Mouse (Mus musculus) pancreas, adult 10 weeks (tissue): ENCODE data around the gene Nucb1. TPM values are rescaled to one million over a fixed set of nuclear protein-coding genes. Genes with fewer than 3 reads are reported as not detected.

Experiments used
- polyA plus RNA-seq: library from polyadenylated mRNA; stranded (reverse); fragments of 350-450 nt; fragmentation: Illumina TruSeq; extraction: RNeasy Lipid Tissue Mini Kit (QIAGEN cat#74804); gene quantifications from one replicate; pipeline ENCODE4 v1.2.3, GENCODE M21; 2015; ENCODE audit warnings: low read depth, low replicate concordance; ENCODE audit not compliant: insufficient read depth

Gene Nucb1
- polyA plus RNA-seq = 43.0 TPM

GRCm38 (mm10) chr7:45509912-45510787 lies at the start of gene Nucb1:
TSS of gene Nucb1 (minus strand) at chr7:45510406.

DNA sequence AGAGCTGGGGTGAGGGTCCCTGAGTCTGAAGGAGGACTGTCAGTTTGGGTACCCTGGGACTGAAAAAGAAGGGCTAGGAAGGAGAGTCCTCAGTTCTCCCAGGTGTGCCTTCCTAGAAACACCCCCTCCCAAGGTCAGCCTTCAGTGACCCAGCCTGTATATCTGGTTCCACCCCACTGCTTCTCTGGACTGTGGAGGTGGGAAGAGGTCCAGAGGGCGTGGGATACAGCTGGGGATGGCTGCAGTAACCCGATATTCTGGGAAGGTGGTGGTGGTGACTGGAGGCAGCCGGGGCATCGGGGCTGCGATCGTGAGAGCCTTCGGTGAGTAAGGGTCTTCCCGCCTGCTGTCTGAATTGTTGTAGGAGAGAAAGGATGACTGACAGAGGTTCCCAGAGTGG lies 44.5 kb upstream of the Nucb1 start, which contains the start of gene Hsd17b14:
Gene Hsd17b14 (plus strand): TSS at position 150 of the 400 bp plus-strand sequence.

GRCm38 (mm10) chr7:45525809-45526473 lies 15.7 kb upstream of the Nucb1 start, which contains the start of the genes Ppp1r15a and Plekha4:
TSS of gene Ppp1r15a (minus strand) at chr7:45526268.
TSS of gene Plekha4 (plus strand) at chr7:45526330.

GRCm38 (mm10) chr7:45488293-45489204 lies 21.7 kb downstream of the Nucb1 start, which contains the start of gene Dhdh:
TSS of gene Dhdh (minus strand) at chr7:45488805.

GRCm38 (mm10) chr7:45486761-45487415 lies 23.3 kb downstream of the Nucb1 start, which contains the start of gene Gm45808:
TSS of gene Gm45808 (minus strand) at chr7:45486811.

DNA sequence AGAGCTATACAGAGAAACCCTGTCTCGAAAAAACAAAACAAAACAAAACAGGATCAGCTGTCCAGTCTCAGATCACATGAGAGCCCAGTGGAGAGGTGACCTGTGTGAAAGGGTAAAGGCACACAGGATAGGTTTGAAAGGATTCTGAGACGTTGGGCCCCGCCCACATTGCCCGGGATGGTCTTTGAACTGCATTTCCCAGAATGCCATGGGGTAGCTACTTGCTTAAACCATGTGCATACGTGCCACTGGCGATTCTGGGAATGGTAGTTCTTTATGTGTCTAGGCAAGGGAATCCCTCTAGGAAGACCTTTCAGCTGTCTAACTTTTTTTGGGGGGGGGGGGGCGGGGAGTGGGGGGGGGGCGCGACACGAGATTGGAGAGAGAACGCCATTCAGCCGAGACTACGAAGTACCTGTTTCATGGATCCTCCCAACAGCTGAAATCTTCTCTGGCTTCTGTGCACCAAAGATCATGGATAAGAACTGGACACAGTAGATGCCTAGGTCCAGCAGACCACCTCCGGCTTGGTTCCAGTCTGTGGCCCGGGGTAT lies 28.8 kb downstream of the Nucb1 start, which contains the start of gene Tulp2:
Gene Tulp2 (plus strand): TSS at position 504 of the 554 bp plus-strand sequence.

DNA sequence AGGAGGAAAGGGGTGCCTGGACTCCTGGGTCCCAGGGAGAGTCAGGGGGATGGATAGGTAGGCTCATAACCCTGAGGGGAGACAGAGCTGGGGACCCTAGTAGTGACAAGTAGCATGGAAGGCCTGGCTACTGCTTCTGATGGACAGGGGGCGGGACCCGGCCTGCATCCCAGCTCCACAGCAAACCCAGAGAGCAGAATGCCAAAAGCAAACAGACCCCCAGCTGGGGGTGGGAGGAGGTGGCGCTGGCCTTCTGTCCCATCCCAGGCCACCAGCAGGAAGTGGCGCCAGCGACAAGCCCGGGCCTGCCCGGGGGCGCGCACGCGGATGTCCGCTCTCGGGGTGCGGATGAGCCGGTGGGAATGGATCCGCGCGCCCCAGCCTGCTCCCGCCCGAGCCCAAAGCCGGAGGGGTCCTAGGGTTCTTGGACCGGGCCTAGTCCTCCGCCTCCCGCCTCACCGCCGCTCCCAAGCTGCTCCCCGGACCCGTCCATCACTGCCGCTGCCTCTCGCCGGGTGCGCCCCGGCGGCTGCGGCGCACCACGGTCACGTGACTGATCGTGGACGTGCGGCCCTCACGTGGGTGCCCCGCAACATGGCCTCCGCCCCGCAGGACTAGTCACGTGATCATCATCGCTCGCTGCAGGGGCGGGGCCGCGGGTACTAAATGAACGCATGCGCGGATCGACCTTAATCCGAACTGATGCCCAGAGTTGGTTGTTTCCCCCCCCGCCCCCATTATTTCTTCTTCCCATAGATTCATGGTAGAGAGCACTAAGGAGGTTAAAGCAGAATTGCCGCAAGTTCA lies 43.7 kb downstream of the Nucb1 start, which contains the start of gene Bax:
Gene Bax (minus strand): TSS at position 616 of the 807 bp plus-strand sequence.

DNA sequence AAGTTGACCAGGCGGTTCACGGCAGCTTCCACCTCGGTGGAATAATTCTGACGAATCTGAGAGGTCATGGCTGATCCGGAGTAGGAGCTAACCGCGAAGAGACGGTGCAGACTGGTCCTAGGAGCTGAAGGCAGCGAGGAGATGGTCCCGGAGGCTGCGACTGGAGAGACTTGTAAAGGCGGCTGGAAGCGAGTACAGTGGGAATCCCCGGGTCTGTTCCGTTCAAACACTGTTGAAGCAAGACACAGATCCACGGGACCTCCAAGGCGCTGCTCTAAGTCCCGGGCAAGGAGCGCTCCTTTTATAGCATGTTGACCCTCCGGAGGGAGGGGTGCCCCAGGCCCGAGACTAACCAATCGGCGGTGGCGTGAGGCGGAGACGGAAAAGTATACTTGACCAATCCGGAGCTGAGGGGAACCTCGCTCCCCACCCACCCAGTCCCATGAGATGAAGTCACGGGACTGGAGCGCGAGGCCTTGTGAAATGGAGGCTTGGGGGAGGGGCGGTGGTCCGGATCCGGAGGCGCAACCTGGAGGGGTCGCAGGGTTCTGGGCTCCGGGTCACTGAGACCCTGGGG lies 50.6 kb downstream of the Nucb1 start, which contains the start of gene Ftl1:
Gene Ftl1 (minus strand): TSS at position 321 of the 577 bp plus-strand sequence.

Other genes starting within 250 kb of the Nucb1 start
- not detected for gene Slc6a21, start 232.9 kb downstream of the Nucb1 start, polyA plus RNA-seq
- gene Trpm4, start 176.6 kb downstream of the Nucb1 start, polyA plus RNA-seq = 15.2 TPM
- gene Hrc, start 175.1 kb downstream of the Nucb1 start, polyA plus RNA-seq = 0.89 TPM
- gene Ppfia3, start 143.4 kb downstream of the Nucb1 start, polyA plus RNA-seq = 0.92 TPM
- 4.4 TPM for gene Lin7b, start 139.8 kb downstream of the Nucb1 start, polyA plus RNA-seq
- 230 TPM for gene Snrnp70, start 114.7 kb downstream of the Nucb1 start, polyA plus RNA-seq
- not detected for gene Kcna7, start 104.8 kb downstream of the Nucb1 start, polyA plus RNA-seq
- gene Ntf5, start 96.7 kb downstream of the Nucb1 start, polyA plus RNA-seq = not detected
- gene Lhb, start 89.6 kb downstream of the Nucb1 start, polyA plus RNA-seq = not detected
- 3.9 TPM for gene Gys1, start 75.6 kb downstream of the Nucb1 start, polyA plus RNA-seq
- 11.0 TPM for gene Ruvbl2, start 72.3 kb downstream of the Nucb1 start, polyA plus RNA-seq
- gene Ftl1, start 50.5 kb downstream of the Nucb1 start, polyA plus RNA-seq = 893 TPM
- 42.0 TPM for gene Bax, start 43.5 kb downstream of the Nucb1 start, polyA plus RNA-seq
- 1.5 TPM for gene Tulp2, start 28.5 kb downstream of the Nucb1 start, polyA plus RNA-seq
- gene Gm45808, start 23.6 kb downstream of the Nucb1 start, polyA plus RNA-seq = not detected
- 2.1 TPM for gene Dhdh, start 21.6 kb downstream of the Nucb1 start, polyA plus RNA-seq
- gene Ppp1r15a, start 15.9 kb upstream of the Nucb1 start, polyA plus RNA-seq = 14.2 TPM
- 3.5 TPM for gene Plekha4, start 15.9 kb upstream of the Nucb1 start, polyA plus RNA-seq
- gene Hsd17b14, start 44.5 kb upstream of the Nucb1 start, polyA plus RNA-seq = not detected
- gene Bcat2, start 59.7 kb upstream of the Nucb1 start, polyA plus RNA-seq = 127 TPM
- gene Fgf21, start 105.1 kb upstream of the Nucb1 start, polyA plus RNA-seq = 41.8 TPM
- 4.9 TPM for gene Fut1, start 106.9 kb upstream of the Nucb1 start, polyA plus RNA-seq
- 2.0 TPM for gene Izumo1, start 111.4 kb upstream of the Nucb1 start, polyA plus RNA-seq
- gene Rasip1, start 117.1 kb upstream of the Nucb1 start, polyA plus RNA-seq = 11.1 TPM
- gene Mamstr, start 129.6 kb upstream of the Nucb1 start, polyA plus RNA-seq = 2.2 TPM
- gene Fut2, start 156.0 kb upstream of the Nucb1 start, polyA plus RNA-seq = not detected
- gene Ntn5, start 173.6 kb upstream of the Nucb1 start, polyA plus RNA-seq = not detected
- gene Sec1, start 184.0 kb upstream of the Nucb1 start, polyA plus RNA-seq = not detected
- 2.1 TPM for gene Car11, start 189.4 kb upstream of the Nucb1 start, polyA plus RNA-seq
- gene Dbp, start 194.7 kb upstream of the Nucb1 start, polyA plus RNA-seq = 5.6 TPM
- gene Rpl18, start 205.1 kb upstream of the Nucb1 start, polyA plus RNA-seq = 401 TPM
- 9.0 TPM for gene Sphk2, start 207.6 kb upstream of the Nucb1 start, polyA plus RNA-seq
- gene Fam83e, start 210.8 kb upstream of the Nucb1 start, polyA plus RNA-seq = not detected
- not detected for gene Spaca4, start 215.4 kb upstream of the Nucb1 start, polyA plus RNA-seq